Mouse (Mus musculus) spleen, adult 18-20 months (tissue): Measurements from ENCODE around the gene Grin2d.

Source experiments
- DNase-seq, 2 experiments: peaks; one replicate each; pipeline ENCODE4 v3.0.0; 2022; ENCODE audit warnings: mixed read lengths in 2 of 2

Gene Grin2d

DNA sequence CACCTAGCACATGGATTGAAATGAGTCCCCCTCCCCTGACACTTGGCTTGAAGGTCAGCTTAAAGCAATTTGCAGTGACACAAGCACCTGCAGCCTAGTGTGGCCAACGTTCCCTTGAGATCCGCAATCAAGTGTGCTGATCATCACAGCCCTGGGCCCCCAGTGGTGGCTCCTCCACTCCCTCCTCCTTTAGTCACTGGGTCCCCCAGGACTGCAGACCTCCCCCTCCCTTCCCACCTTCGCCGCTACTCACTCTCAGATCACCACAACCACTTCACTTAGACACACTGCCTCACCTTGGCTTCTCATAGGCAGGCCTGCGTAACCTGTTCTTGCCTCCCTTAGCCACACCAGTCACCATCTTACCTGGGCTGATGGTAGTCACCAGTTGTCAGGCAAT, 72.2 kb downstream of the Grin2d start:
- no peak for DNase-seq

DNA sequence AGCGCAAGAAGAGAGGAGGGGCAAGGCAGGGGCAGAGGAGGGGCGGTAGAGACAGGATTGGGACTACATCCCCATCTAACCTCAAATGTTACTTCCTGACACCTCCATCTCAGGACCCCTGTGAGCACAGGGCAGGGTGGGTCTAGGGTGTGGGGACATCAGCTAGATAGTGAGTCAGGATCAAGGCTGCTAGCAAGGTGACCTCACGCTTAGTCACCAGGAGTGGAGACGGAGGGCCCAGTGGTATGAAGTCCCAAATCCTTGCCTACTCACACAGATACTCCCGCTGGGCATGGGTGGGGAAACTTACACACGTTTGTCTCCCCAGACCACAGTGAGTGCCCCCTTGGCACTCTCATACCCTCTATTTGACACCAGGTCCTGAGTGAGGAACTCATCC, 75.6 kb downstream of the Grin2d start:
- DNase-seq: no peak

DNA sequence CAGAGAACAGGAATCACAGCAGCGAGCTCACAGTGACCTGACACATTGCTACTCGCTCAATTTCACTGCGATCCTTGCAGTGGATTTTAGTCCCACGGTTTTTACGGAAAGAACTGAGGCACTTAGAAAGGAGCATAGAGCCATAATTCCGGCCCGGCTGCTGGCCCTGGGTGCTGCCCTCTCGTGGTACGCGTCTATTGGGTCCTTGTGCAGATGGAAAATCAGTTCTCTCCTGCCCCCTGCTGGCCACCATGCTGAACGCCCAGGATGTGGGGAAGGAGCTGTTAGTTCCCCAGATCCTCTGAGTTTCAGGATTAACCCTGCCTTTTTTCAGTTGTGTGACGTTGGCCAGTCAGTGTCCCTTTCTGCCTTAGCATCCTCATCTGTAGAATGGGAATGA, 76.8 kb downstream of the Grin2d start:
- DNase-seq: peak; percentile 81 to 94

DNA sequence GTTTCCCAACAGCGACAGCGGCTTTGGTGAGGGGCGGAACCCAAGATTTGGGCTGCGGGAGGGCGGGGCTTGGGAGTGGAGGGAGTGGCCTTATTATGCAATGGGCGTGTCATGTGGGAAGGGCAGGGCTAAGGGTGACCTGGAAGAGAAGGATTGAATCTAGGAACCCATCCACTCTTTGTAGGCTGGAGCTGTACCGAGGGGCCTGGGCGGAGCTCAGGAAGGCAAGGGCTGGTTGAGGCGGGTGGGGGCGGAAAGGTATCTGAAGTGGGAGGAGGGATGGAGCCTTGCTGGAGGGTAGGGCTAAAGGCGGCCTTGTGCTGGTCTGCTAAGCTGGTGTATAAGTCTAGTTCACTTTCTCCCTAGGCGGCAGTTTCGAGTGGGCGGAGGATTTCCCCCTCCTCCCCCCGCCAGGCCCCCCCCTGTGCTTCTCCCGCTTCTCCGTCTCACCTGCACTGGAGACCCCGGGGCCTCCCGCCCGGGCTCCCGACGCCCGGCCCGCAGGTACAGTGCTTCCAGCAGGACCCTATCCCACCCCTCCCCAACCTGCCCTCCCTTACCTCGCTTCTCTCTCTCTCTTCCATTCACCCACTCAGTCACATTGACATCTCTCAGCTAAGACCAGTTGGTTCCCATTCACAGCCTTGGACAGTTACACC, 77.5 kb downstream of the Grin2d start:
- DNase-seq: peak; percentile 39 to 54

DNA sequence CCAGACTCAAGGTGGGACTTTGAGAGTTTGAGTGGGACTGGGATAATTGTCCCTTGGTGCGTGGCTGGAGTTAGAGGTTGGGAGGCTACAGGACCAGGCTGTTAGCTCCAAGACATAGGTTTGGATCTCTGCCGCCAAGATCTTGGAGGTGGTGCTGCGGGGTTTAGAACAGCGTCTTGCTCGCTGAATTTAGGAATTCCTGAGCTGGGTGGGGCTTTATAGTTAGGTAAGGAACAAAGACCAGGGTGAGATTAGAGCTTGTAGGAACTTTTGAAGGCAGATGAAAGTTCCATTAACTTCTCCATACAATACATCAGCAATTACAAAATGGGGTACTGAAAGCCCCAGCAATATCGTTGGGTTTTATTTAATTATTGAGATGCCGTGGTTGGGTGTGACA, 78.2 kb downstream of the Grin2d start:
- no peak for DNase-seq

DNA sequence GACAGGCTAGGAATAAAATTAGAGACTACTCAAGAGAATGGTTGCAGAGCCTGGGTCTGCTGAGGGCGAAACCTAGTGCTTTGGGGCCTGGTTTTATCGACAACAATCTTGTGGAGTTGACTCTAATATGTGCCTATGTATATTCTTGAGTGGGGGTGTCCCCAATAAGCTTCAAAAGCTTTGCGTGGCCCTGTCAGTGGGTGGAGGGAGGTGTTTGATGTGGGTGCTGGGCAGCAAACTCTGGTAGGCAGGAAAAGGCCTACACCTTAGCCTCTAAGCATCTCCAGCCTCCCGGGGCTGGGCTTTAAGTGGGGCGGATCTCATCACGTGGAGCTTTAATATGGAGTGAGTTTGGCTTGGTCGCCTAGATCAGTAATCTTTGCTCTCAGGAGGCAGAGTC, 79.2 kb downstream of the Grin2d start:
- no peak for DNase-seq

DNA sequence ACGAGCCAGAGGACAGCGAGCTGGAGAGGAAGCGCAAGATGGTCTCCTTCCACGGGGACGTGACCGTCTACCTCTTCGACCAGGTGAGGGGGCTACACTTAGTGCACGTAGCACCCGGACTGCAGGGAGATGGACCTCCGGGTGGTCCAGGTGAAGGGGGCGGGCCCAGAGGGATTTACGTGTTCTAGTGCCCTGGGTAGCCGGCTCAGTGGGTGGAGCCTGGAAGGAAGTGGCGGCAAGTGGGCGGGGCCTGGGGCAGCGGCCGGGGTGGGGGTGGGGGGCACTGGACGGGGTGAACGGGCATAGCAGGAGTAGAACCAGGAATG, 79.7 kb downstream of the Grin2d start:
- peak; percentile 36 to 53 for DNase-seq

DNA sequence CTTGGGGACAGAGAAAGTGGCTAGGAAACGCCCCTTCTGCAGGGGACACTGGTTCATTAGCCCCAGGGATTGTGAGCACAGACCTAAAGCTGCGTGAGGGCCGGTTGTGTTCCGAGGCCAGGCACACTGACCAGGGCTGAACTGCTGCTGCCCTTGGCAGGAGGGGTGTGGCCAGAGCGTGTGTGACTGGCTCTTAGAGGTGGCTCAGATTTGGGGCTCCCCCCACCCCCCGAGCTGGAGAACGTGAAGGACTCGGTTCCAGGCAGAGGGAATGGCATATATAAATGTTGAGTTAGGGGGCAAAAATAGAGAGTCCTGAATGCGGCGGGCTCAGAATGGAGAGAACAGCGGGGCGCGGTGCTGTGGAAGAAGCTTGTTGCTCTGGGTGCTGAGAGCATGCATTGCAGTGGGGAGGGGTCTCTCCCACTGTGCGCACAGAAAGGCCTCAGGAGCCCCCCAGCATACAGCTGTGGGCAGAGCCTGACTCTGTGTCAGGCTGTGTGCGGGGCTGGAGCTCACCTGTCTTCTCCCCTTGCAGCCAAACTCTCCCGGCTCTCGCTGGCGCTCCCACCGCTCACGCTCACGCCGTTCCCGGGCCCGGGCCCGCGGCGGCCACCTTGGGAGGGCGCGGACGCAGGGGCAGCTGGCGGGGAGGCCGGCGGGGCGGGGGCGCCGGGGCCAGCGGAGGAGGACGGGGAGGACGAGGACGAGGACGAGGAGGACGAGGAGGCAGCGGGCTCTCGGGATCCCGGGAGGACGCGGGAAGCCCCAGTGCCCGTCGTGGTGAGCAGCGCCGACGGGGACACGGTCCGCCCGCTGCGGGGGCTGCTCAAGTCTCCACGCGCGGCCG, 80.3 kb downstream of the Grin2d start:
- no peak for DNase-seq

DNA sequence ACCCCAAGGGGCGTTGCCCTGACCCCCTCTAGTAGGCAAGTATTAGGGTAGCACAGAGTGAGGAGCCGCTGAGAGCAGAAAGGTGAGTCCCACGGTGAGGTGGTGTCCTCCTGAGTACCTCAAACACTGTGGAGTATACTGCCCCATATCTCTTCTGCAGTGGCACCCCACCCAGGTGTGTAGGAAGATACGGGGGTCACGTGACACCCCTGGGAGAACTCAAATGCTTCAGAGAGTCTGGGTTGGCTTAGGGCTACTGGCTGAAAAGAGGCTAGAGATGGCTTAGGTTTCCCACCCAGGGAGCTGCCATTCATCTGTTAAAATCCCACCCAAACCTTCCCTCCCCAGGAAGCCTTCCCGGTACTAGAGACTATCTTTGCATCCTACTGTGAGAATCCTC, 81.2 kb downstream of the Grin2d start:
- no peak for DNase-seq

DNA sequence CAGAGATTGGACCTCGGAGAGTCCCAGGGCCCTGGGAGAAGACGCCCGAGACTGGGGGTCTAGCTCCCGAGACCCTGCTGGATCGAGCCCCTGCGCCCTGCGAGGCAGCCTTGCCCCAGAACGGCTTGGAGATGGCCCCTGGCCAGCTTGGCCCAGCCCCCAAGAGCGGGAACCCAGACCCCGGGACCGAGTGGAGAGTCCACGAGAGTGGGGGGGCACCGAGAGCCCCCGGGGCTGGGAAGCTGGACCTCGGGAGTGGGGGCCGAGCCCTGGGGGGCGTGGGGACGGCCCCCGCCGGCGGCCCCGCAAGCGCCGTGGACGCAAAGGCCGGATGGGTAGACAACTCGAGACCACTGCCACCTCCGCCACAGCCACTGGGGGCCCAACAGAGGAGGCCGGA, 83.2 kb downstream of the Grin2d start:
- DNase-seq: no peak

DNA sequence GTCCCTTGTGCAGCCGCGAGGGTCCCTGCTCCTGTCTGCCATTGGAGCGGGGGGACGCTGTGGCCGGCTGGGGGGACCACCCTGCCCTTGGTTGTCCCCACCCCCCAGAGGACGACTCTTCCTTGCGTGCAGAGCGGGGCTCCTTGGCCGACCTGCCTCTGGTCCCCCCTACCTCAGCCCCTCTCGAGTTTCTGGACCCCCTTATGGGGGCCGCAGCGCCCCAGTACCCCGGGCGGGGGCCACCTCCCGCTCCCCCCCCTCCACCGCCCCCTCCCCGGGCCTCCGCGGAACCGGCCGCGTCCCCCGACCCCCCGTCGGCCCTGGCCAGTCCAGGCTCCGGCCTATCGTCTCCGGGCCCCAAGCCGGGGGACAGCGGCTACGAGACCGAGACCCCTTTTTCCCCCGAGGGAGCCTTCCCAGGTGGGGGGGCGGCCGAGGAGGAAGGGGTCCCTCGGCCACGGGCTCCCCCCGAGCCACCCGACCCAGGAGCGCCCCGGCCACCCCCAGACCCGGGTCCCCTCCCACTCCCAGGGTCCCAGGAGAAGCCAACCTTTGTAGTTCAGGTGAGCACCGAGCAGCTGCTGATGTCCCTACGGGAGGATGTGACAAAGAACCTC, 84.1 kb downstream of the Grin2d start:
- no peak for DNase-seq

DNA sequence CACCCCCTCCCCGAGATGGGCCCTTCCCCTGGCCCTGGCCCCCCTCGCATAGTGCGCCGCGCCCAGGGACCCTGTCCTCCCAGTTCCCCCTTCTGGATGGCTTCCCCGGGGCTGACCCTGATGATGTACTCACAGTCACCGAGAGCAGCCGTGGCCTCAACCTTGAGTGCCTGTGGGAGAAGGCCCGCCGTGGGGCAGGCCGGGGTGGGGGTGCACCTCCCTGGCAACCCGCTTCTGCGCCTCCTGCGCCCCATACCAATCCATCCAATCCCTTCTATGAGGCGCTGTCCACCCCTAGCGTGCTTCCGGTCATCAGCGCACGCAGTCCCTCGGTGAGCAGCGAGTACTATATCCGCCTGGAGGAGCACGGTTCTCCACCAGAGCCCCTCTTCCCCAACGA, 84.9 kb downstream of the Grin2d start:
- DNase-seq: no peak

DNA sequence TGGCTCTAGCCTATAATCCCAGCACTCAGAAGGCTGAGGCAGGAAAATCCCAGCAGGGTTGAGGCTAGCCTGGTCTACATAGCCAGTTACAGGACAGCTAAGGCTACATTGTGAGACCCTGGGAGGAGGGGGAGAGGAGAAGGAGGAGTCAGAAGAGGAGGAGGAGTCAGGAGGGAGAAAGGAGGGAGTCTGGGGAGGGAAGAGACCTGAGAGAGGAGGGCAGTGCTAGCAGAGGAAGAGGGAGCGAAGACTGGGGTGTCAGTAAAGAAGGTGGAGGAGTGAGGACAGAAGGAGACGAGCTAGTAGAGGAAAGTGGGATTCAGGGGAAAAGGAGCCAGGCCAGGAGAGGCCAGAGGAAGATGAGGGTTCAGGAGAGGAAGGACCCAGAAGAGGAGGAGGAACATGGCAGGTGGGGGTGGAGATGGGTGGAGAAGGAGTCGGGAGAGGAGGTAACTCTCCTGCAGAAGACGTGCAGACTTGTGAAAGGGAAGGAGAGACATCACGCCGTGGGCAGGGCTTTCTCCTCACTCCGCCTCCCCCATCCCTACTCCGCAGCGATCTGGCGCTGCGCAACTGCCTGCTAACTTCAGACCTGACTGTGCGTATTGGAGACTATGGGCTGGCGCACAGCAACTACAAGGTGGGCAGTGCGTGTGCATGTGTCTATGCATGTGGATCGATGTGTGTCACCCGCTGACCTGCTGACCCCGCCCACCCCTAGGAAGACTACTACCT, 86.3 kb downstream of the Grin2d start:
- DNase-seq: no peak

DNA sequence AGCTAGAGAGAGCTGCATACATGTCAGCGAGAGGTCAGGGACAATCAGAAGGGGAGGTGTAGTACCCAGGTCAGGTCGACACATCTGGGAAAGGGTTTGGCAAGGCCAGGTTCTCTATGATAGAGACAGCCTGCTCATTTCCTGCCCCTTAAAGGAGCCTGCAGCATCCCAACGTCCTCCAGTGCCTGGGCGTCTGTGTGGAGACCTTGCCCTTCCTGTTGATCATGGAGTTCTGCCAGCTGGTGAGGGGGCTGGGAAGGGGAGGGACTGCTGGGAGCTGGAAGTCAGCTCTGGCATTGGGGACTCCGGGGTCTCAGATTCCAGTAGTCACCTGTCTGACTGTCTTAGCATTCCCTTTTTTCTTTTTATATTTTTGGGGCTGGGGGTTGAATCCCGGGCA, 87.5 kb downstream of the Grin2d start:
- no peak for DNase-seq

DNA sequence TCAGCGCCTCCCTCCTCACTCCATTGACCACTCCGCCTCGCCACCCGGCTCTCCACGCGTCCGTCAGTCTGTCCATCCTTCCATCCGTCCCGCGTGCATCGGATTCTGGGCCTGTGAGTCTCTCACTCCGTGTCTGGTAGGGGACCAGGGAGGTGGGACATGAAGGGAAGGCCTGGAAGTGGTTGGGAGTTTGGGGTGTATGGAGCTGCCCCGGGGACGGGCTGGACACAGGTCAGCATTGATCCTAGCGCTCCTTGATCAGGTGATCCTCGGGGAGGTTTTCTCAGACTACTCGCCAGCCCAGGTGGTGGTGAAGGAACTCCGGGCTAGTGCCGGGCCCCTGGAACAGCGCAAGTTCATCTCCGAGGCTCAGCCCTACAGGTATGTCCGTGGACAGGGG, 90.5 kb downstream of the Grin2d start:
- DNase-seq: no peak

DNA sequence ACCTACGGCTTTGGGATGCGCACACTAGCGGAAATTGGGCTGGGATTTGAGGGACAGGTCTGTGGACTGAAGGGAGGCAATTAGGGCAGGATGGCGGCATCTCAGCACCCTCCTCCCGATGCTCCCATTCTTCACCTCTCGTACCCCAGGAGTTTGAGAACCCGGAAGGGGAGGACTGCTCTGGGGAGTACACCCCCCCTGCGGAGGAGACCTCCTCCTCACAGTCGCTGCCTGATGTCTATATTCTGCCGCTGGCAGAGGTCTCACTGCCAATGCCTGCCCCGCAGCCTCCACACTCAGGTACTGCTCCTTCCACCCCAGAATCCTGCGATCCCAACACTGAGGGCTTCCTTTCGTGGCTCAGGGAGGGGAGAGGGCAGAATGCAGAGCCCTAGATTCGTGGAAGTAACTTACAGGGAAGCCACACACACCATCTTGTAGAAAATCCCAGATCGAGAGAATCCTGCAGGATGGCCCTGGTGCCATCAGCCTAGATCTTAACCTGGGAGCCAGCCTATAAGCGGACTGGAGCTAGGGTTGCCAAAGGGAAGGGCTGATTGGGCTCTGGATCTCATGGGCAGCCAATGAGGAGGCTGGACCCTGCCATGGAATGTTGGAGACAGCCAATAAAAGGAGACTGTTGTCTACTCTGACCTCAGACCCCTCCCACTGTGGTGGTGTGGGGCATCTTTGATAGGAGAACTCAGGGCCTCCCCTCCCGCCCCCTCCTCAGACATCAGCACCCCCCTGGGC, 91.3 kb downstream of the Grin2d start:
- no peak for DNase-seq

DNA sequence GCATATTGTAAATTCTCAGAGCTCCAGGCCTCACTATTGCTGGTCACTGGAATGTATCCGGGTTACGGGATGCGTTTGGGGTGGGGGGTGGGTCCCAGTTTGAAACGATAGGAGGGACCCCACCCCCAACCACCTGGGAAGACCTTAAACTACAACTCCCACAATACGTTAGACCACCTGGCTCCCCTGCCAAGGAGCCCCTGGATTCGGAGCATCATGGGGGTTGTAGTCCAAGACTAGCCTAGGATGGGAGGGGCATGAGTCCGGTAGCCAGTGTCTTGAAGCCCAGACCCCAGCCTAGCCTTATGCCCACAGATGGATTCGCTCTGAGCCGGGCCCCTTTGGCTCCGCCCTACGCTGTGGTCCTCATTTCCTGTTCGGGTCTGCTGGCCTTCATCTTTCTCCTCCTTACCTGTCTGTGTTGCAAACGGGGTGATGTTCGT, 92.0 kb downstream of the Grin2d start:
- DNase-seq: no peak

DNA sequence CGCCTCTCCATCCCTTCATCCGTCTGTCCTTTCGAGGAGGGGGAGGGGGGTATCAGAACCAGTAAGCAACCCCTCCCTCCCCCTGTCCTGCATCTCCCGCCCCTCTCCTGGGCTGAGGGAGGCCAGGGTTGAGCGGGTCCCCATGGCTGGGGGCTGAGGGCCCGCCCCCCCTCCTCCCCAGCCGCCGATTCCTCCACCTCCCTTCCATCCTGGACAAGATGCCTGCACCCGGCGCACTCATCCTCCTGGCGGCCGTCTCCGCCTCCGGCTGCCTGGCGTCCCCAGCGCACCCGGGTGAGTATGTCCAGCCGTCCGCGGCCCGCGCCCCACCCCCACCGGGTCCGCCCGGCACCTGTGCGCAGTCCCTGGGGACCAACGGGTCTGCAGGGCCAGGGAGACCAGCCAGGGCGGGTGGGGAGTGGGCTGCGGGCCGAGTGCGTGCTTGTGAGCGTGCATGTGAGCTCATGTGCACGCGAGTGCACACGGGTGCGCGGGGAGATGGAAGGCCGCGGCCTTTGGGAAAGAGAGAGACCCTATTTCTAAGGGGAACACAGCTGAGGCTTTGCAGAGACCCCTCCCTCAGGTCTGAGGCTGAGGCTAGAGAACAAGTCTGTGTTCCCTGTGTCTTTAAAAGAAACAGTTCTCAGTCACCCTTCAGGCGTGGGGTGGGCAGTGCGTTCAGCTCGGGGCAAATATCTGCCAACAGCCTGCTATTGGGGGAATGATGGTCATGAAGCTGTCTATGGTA, 92.6 kb downstream of the Grin2d start:
- no peak for DNase-seq

DNA sequence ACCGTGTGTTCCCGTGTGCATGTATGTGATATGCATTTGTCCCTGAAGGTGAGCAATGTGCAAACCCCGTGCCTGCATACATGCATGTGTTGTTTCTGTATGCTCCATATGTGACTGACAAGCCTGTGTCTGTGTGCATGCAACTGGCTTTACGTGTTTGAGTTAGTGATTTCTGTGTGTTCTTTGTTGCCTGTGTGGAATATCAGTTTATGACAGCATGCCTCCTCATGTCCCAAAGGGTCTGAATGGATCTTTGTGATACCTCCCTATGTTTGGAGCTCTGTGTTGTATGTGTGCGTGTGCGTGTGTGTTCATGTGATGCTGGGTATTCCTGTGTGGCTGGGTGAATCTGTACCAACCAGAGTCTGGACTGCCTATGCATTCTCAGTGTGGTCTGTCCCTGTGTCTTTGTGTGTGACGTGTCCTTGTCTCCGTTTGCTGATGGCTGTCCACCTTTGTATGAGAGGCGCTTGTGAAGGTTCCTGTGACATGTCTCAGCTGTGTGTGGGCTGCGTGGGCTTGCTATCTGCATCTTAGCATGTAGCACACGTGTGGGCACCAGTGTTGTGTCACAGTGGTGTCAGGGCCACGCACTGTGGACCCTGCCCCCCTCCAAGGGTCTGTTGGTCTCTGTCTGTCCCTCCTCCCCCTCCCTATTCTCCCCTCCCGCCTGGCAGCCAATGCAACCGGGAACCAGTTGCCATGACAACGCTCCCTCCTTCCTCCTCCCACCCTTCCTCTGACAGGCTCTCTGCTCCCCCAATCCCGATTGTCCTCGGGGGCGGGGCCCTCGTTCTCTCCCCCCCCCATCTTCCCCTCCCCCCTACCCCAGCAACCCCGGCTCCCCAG, 93.4 kb downstream of the Grin2d start, which contains the start of gene Sult2b1:
Gene Sult2b1, minus strand, starts transcription at position 146 of the 849 bp plus-strand sequence.
- no peak for DNase-seq

DNA sequence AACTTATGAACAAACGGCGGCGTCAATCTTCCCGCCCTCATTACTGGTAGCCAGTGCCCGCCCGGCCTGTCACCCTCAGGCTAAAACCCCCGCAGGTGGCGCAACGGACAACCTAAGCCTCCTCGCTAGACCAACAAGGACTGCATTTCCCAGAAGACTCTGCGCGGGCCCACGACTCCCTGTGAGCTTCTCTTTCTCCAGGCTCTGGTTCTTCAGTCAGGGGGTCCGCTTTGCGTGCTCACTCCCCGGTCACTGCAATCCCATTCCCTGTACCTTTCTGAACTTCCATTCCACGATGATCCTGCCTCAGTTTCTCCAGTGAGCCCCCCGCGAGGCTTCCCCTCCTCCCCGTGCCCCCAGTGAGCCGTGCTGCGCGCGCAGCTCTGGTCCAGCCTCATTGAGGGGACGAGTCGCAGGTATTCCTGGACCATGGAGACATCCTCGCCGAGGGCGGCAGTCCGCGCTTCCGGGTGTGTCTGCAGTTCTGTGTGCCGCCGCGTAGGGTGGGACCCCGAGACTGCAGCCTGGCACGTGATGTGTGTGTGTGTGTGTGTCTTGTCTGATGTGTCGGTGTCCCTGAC, 94.6 kb downstream of the Grin2d start, which contains the start of gene Lmtk3:
Gene Lmtk3, plus strand, starts transcription at position 228 of the 581 bp plus-strand sequence.
- peak; percentile 45 to 62 for DNase-seq
